Mouse (Mus musculus): ENCODE data around the gene Fancb.

Fancb gene

DNA sequence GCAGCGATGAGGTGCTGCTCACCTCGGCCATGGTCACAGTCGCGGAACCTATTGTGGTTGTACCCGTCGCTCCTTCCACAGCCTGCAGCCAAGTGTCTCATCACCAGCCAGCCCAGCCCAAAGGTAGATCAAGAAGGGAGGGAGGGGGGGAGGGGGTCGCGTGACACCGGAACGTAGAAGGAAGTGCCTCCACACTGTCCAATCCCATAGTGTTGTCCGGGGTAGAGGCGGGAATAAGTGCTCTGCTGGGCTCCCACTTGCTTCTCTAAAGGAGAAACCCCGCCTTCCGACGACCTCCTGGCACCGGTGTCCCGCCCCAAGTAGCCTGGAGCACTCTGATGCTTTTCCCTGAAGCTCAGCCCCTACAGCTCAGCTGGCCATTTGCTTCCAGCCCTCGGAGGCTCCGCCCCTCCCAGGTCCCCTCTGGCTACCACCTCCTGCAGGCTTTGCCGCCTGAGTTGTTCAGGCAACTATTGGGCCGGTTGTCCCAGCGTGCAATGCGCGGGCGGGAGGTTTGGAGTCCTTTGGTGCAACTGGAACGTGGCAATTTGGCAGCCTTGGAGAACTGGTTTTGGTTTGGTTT, at the start of gene Fancb, which contains the start of gene Mospd2:
Gene Fancb, plus strand, starts transcription at position 400 of the 583 bp plus-strand sequence.
Gene Mospd2, minus strand, starts transcription at position 183 of the 583 bp plus-strand sequence.
- peak; percentile 97 for DNase-seq (ENCODE audit: inconsistent ontology term)

DNA sequence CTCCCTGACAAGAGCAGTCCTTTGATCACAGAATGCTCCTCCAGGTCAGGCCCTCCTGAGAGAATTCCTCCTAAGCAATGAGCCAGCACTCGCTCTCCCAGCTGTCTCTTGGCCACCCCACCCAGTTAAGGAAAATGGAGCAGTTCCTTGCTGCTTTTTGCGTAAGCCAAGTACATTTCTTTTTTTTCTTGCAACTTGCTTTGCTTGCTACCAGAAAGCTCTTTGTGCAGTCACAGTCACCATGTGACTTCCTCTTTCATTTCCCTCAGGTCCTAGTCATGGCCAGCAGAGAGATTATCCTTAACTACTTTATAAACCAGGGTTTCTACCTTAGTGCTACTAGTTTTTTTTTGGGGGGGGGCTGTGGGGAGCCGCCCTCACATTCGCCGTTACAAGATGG, 38.9 kb upstream of the Fancb start:
- DNase-seq (ENCODE audit: inconsistent ontology term): no peak

DNA sequence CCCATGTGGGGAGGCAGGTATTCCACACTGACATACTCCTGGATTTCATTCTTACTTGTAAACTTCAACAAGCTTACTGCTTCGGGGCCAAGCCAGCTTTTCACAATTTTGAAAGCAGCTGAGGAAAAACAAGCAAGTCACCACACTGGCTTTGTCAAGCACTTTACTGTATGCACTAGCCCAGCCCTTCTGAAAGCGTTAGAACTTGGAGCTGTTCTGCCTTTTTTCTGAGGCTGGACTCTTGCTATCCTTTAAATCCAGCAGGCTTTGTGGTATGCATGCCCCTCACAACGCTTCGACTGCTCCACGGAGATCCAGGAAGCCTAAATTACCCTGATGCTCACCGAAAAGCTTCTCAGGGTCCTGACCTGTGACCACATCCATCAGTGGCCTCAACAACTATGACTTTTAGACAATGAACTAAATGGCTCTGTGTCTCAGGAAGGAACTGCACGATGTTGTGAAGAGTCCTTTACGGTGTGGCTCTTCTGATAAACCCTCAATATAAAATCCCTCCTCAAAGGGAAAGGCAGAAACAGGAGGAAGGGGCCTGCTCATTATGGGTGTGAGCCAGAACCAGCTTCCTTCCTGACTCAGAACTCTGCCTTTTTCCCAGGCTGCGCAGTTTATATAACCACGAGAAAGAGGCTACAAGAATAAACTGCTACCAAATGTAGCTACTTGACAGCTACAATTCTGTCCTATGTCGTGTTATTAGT, 28.4 kb upstream of the Fancb start:
- DNase-seq (ENCODE audit: inconsistent ontology term): no peak

DNA sequence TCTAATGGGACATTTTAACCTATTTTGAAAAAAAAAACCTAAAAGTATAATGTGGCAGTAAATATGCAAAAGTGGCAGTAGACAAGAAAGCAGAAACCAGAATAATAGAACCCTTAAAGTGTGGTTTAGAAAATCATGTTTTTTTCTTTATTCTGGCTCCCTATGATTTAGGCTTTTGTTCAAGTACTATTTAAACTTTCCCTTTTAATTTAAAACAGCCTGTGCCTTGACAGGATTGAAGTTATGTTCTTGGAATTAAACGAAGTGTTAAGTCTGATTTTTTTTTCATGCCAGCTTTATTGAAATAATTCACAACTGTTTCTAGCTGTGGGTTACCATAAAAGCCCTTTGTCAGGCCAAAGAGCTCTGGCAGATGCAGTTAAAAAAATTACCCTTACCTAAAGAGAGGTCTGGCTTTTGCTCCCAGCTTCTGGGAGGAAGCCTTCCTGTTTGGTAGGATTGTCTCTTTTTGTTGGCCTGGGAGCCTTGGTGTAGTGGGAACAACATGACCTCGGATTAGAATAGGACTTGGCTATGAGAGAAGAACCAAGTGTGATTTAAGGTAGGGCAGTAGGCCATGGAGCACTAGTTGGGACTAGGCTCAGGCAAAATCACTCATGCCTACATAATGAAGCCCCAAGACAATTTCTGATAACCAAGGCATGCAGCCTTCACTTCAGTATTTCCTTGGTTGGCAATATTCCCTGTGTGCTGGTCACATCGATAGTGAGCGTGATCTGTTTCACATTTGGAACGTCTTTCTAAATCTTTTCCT, 27.6 kb upstream of the Fancb start:
- no peak for DNase-seq (ENCODE audit: inconsistent ontology term)

DNA sequence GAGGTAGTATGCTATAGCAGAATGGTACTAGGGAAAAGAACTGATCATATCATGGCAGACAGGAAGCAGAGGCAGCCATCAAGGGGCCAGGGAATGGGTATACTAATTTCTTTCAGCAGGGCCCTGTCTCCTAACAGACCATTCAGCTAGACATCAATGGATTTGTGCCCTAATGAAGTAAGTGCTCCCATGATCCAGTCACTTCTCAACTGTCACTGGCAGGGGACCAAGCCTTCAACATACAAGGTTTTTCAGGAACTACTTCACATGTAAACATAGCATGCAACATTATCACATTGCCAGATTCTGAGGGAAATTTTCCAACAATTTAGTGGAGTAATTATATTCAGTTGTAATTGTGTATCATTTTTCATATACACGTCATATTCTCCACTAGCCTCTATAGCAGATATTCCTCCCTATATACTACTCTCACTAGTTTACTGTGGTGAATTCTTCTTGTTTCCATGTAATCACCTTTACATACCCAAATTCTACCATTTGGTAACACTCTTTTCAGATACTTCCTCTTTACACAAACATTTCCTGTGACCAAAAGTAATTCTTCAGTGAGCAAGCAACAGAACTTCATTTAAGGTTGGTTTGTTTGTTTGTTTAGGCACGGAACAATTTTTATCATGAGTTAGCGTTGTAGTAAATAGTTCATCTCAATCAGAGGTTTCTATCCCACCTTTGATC, 14.5 kb upstream of the Fancb start:
- no peak for DNase-seq (ENCODE audit: inconsistent ontology term)

DNA sequence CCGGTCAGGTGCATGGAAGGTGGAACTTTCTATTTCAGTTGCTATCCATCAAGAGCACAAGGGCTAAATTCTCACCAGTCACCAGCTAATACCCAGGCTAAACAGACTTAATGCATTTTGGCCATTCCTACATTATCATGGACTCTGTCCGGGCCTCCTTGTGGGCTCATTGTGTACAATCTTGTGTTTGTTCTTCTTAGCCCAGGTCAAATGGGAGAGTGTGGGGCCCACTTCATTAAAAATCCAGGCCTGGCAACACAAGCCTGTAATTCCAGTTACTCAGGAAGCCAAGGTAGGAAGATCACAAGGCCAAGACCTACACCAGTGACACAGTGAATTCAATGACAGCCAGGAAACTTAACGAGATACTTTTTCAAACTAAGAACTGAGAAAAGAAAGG, 9.2 kb upstream of the Fancb start:
- DNase-seq (ENCODE audit: inconsistent ontology term): no peak

DNA sequence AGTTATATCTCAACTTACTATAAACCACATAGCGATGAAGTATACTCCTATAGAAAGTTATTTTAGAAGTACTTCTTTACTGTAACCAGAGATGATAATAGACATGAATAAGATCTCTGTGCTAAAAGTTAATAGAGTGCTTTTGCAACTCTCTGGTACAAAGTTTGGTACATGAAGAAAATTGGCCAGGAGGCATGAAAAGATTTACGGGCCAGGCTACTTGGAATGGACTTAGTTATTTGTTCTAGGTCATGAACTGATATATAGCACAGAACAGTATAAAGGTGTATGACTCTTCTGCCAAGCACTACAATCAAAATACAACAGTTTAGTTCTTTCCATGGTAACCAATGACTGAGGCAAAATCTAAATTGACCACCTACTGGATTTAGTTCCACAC, 1.5 kb upstream of the Fancb start:
- no peak for DNase-seq (ENCODE audit: inconsistent ontology term)

DNA sequence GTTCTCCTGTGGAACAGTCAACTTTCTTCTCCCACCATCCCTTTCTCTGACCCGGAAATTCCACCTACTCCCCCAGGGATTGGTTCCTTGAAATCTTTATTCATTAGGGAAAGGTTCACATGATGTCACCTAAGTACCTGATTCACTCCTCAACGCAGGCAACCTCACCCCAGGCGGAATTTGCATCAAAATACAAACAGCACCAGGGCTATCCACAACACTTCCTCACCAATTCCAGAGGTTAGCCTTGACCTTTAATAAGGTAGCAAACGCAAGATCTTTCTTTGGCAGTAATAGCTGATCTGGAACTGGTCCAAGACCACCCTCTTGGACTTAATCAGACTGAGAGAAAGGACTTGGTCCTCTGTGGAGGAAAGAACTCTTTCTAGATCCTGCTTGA, 22.7 kb downstream of the Fancb start:
- DNase-seq (ENCODE audit: inconsistent ontology term): no peak

DNA sequence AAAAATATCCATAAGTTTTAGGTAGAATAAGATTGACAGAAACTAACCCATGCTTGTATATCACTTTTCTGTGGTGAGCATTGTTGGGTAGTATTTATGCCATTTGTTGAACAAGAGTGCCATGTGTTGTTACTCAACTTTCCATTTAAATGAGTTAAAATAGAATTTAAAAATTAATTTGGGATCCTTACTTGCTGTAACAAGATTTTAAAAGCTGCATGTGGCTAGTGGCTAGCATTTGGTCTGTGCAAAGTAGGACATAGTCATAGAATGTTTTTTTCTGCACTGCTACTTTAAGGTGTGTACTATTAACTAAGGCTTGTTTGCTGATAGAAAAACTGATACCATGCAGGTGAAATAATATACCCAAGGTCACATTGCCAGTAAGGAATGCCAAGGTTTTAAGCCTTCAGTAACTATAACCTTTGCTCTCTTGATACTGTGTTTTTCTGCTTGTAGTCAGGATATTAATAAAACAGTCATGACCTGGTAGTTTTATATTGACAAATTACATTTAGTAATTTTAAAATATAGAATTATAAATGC, 24.5 kb downstream of the Fancb start, which contains the start of gene Gm17604:
Gene Gm17604, minus strand, starts transcription at position 51 of the 546 bp plus-strand sequence.
- no peak for DNase-seq (ENCODE audit: inconsistent ontology term)

Measured in Muller cell, postnatal 12 days (primary cell).